Mouse (Mus musculus) brain, embryonic 14.5 days (tissue): ENCODE data around the gene Ppara.

Source experiments
- CTCF ChIP-seq: fragments of 200-500 bp; IDR thresholded peaks from 2 replicates; pipeline ENCODE4 v1.5.1; 2012; ENCODE audit warnings: inconsistent platforms, mild to moderate bottlenecking, moderate library complexity, borderline replicate concordance; ENCODE audit not compliant: insufficient read depth, insufficient read length; ENCODE audit errors: extremely low read depth
- POLR2A ChIP-seq: fragments of 200-500 bp; IDR thresholded peaks from 2 replicates; pipeline ENCODE4 v1.6.1; 2012; ENCODE audit warnings: mild to moderate bottlenecking, inconsistent platforms, borderline replicate concordance; ENCODE audit not compliant: poor library complexity, insufficient read depth, insufficient read length, severe bottlenecking; ENCODE audit errors: extremely low read depth

DNA sequence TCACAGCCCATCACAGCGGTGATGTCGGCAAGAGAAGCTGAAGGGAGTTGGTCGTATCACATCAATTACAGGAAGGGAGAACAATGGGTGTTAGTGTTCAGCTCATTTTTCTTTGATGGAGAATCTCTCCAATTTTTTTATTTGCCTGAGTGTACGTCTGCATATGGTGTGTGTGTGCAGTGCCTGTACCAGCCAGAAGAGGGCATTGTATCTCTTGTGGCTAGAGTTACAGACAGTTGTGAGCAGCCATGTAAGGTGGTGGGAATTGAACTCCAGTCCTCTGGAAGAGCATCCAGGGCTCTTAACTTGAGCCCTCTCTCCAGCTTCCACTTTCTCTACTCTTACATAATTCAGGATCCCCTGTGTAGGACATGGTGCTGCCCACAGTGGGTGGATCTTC lies 48.4 kb downstream of the Ppara start:
- TF ChIP-seq POLR2A: no peak
- TF ChIP-seq CTCF: no peak
